Mouse (Mus musculus) limb, embryonic 13.5 days (tissue): ENCODE measurements around the gene Noto. TPM values are rescaled to one million over a fixed set of nuclear protein-coding genes. Genes with fewer than 3 reads are reported as not detected.
A peak's percentile ranks its signal among the peaks of the same experiment; 100 is the strongest.

Experiments used
- ATAC-seq: fragments of 200-750 bp; cut with Nextera tagmentation; 2 replicates; pipeline ENCODE4 v1.8.0; 2017; ENCODE audit warnings: low read depth, moderate number of reproducible peaks, moderate TSS enrichment; ENCODE audit not compliant: low FRiP score
- H3K27ac ChIP-seq: fragments of 300-500 bp; sonication (generic); 2 replicates; pipeline ENCODE4 v1.5.1; 2015; ENCODE audit warnings: inconsistent platforms, mild to moderate bottlenecking, moderate library complexity
- H3K27me3 ChIP-seq: fragments of 300-500 bp; sonication (generic); 2 replicates; pipeline ENCODE4 v1.6.1; 2015; ENCODE audit warnings: mild to moderate bottlenecking, inconsistent platforms
- H3K36me3 ChIP-seq: fragments of 300-500 bp; sonication (generic); 2 replicates; pipeline ENCODE4 v1.6.1; 2015; ENCODE audit warnings: inconsistent platforms, mild to moderate bottlenecking, moderate library complexity
- H3K4me1 ChIP-seq: fragments of 300-500 bp; sonication (generic); 2 replicates; pipeline ENCODE4 v1.6.1; 2015; ENCODE audit warnings: inconsistent platforms
- H3K4me2 ChIP-seq: fragments of 300-500 bp; sonication (generic); replicated peaks from 2 replicates; pipeline ENCODE4 v1.6.1; 2015; ENCODE audit warnings: inconsistent platforms, mild to moderate bottlenecking, moderate library complexity
- H3K4me3 ChIP-seq: fragments of 300-500 bp; sonication (generic); 2 replicates; pipeline ENCODE4 v1.5.1; 2015; ENCODE audit warnings: moderate library complexity, mild to moderate bottlenecking, inconsistent platforms
- H3K9ac ChIP-seq: fragments of 300-500 bp; sonication (generic); 2 replicates; pipeline ENCODE4 v1.6.1; 2015; ENCODE audit warnings: mild to moderate bottlenecking, inconsistent platforms
- H3K9me3 ChIP-seq: fragments of 300-500 bp; sonication (generic); 2 replicates; pipeline ENCODE4 v1.6.1; 2016; ENCODE audit warnings: inconsistent platforms
- WGBS: fragments of 180-500 bp; shearing (Covaris S2); methylation state at CpG from one replicate; pipeline ENCODE4 v1.1.7; 2015; 5-methylcytosine and 5-hydroxymethylcytosine counted together
- polyA plus RNA-seq: library from polyadenylated mRNA; unstranded; fragments of >200 nt; fragmentation: Nextera tagmentation; extraction: Ambion mirVana; gene quantifications from 2 replicates; pipeline ENCODE4 v1.2.1, GENCODE M21; 2015

The Noto gene
- polyA plus RNA-seq, 1 experiment from 2014 or later, result not detected

DNA sequence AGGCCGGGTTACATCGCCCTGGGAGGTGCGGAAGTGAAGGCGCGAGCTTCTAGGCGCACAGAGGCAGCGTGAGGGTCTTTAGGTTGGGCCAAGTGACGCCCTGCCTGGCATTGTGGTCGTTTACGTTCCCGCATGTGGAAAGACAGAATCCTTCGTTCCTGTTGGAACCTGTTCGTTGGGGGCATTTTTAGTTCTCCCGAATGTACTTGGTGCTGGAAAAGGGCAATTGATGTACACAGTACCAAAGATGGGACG, 28.7 kb downstream of the Noto start:
- 0% methylated on average over 15 of the region's 15 CpGs for WGBS
- no peaks in the 10 kb centered on the region for H3K9me3 ChIP-seq
- ATAC-seq, result no peak

GRCm38 (mm10) chr6:85452816-85453215, 29.1 kb downstream of the Noto start:
- Histone ChIP-seq H3K9ac (peak overlapping the region; percentile 96), H3K9me3 (no peaks in the 10 kb centered on the region), H3K27ac (peak overlapping the region; percentile 97; the same call in 1 of the 2 replicates), H3K4me1 (peaks cover 50% of the 10 kb centered on the region), H3K27me3 (no peaks in the 10 kb centered on the region), H3K36me3 (peaks cover 4% of the 10 kb centered on the region), H3K4me3 (peak overlapping the region; percentile 80), H3K4me2 (peak overlapping the region; percentile 94)
- 10% methylated on average over 7 of the region's 7 CpGs for WGBS
- ATAC-seq, result no peak

More for the DNA sequence above, 28.7 kb downstream of the Noto start:
- Histone ChIP-seq H3K27ac (peak overlapping the region; percentile 97), H3K9ac (peak overlapping the region; percentile 96), H3K27me3 (no peaks in the 10 kb centered on the region), H3K4me1 (peaks cover 48% of the 10 kb centered on the region), H3K36me3 (peaks cover under 1% of the 10 kb centered on the region), H3K4me2 (peak overlapping the region; percentile 94), H3K4me3 (peak overlapping the region; percentile 80)

DNA sequence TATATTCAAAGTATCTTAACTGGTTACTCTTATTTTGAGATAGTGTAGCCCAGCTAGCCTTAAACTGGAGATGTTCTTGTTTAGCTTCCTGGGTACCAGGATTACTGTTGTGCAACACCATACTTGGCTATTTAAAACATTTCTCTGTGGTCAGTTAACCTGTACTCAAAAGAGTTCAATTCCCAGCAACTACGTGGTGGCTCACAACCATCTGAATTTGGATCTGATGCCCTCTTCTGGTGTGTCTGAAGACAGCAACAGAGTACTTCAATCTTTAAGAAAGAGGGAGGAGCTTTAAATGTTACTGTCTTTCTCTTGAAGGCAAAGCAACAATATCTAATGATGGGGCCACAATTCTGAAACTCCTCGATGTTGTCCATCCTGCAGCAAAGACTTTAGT, 35.9 kb downstream of the Noto start:
- Histone ChIP-seq H3K36me3 (peaks cover 70% of the 10 kb centered on the region), H3K27me3 (no peaks in the 10 kb centered on the region), H3K4me1 (peaks cover 25% of the 10 kb centered on the region), H3K27ac (no peak overlapping the region), H3K9me3 (no peaks in the 10 kb centered on the region), H3K4me3 (no peak overlapping the region), H3K9ac (no peak overlapping the region), H3K4me2 (no peak overlapping the region)
- 87% methylated on average over 2 of the region's 2 CpGs for WGBS
- no peak for ATAC-seq

GRCm38 (mm10) chr6:85465381-85465780, 41.7 kb downstream of the Noto start:
- H3K27ac ChIP-seq, result no peak overlapping the region
- no peak overlapping the region for H3K4me3 ChIP-seq
- H3K4me2 ChIP-seq, result no peak overlapping the region
- no peak for ATAC-seq
- no peaks in the 10 kb centered on the region for H3K9me3 ChIP-seq
- peaks cover 92% of the 10 kb centered on the region for H3K36me3 ChIP-seq
- H3K9ac ChIP-seq, result no peak overlapping the region
- no peaks in the 10 kb centered on the region for H3K27me3 ChIP-seq
- H3K4me1 ChIP-seq, result no peaks in the 10 kb centered on the region

DNA sequence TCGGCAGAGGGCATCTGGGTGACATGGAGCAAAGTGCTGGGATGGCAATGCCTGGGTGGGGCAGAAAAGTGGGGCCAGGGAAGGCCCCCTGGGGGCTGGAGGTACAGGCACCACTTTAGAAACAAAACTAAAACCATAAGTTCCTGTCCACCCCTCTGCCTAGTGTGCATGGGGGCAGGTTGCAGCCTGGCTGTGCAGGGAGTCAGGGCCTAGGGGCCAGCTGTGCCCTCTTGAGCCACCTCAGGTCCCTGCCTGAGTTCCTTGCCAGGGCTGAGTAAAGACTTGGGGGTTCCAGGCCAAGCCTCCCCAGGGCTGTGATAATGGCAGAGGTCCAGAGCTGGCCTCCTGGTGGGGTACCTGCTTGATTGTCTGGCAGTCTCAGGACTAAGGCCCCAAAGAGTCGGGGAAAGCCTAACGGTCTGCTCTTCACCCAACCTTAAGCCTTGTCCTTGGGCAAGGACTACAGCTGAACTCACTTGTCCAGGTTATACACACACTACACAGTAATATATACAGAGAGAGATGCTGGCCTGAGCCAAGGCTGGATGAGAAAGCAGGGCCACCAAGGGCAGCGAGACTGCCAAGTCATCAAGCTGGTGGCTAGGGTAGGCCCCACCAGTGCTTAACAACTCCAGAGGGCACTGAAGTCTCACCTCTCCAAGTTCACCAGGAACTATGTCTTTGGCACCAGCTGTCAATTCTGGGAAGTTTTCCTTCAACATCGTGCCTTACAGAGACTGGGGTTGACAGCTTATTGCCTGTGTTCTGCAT, 46.2 kb downstream of the Noto start:
- H3K27ac ChIP-seq, result 0 out of 2 replicates have a peak overlapping the region, but pooled peaks have one; percentile 39
- WGBS, result 73% methylated on average over 5 of the region's 5 CpGs
- ATAC-seq, result 0 out of 2 replicates have a peak, but pooled peaks have one; percentile 29
- peaks cover 49% of the 10 kb centered on the region for H3K36me3 ChIP-seq
- no peak overlapping the region for H3K4me3 ChIP-seq
- no peaks in the 10 kb centered on the region for H3K9me3 ChIP-seq
- H3K9ac ChIP-seq, result no peak overlapping the region
- H3K4me1 ChIP-seq, result no peaks in the 10 kb centered on the region
- H3K4me2 ChIP-seq, result no peak overlapping the region
- H3K27me3 ChIP-seq, result 0 out of 2 replicates have a peak, but pooled peaks cover 3% of the 10 kb centered on the region

DNA sequence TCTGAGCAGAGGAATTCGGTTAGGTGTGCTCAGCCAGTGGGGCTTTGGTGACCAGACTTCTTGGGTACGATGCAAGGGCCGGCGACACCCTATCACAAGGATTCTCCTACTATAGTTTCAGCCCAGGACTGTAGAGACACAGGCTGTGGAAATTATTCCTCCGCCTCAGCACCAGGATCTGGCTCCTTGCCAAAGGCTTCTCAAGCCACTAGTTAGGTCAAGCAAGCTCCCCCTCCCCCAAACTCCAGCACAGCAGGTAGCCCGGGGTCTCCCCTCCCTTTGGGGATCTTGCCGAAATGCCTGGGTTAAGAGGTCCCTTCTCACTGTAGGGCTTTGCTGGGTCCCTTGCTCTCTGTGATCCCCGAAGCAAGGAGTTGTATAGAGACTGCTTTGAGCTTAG, 48.3 kb downstream of the Noto start:
- 61% methylated on average over 8 of the region's 8 CpGs for WGBS
- no peak for ATAC-seq
- no peak overlapping the region for H3K27ac ChIP-seq

DNA sequence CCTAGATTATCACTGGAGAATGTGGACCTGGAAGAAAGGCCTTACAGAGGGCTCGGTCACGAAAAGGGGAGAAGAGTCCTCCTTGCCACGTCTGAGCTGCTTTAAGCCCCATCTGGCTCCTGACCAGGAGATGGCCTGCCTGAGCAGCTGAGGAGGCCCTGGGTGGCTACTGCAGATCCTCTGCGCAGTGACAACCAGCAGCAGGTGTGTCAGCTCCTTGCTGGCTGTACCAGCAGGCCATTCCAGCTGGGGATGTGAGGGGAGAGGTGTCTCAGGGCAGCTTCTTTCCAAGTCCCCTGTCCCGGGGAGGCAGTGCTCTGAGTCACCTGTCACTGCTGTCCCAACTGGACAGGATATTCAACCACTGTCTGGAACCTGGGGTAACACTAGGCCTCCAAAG, 48.9 kb downstream of the Noto start:
- H3K4me2 ChIP-seq, result no peak overlapping the region
- peaks cover 22% of the 10 kb centered on the region for H3K36me3 ChIP-seq
- H3K9ac ChIP-seq, result no peak overlapping the region
- WGBS, result 57% methylated on average over 5 of the region's 5 CpGs
- ATAC-seq, result no peak
- H3K9me3 ChIP-seq, result no peaks in the 10 kb centered on the region
- H3K27ac ChIP-seq, result no peak overlapping the region
- H3K27me3 ChIP-seq, result peaks cover 4% of the 10 kb centered on the region; the same call in 1 of the 2 replicates
- no peak overlapping the region for H3K4me3 ChIP-seq
- peaks cover 2% of the 10 kb centered on the region; the same call in 1 of the 2 replicates for H3K4me1 ChIP-seq

More for the DNA sequence above, 48.3 kb downstream of the Noto start:
- Histone ChIP-seq H3K27me3 (0 out of 2 replicates have a peak, but pooled peaks cover 3% of the 10 kb centered on the region), H3K4me2 (no peak overlapping the region), H3K4me3 (no peak overlapping the region), H3K4me1 (no peaks in the 10 kb centered on the region), H3K36me3 (peaks cover 28% of the 10 kb centered on the region), H3K9ac (peak overlapping the region; percentile 31), H3K9me3 (no peaks in the 10 kb centered on the region)

DNA sequence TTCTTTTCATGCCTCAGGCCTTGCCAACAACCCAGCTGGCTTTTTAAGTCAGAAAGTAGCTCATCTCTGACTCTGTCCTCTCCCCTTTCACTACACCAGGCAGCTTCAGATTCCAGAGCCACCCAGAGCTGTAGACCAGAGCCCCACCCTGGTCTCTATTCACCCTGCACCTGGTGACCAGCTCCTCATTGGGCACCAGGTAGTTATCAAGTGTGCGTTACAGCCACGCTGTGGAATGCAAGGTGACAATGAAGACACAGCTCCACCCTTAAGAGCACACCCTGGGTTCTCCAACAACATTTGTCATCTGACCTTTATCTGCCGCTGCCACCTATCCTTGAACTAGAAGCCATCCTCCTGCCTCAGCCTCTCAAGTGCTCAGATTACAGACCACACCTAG, 51.9 kb downstream of the Noto start:
- peaks cover 33% of the 10 kb centered on the region for H3K27me3 ChIP-seq
- H3K9me3 ChIP-seq, result no peaks in the 10 kb centered on the region
- no peak for ATAC-seq
- no peak overlapping the region for H3K4me2 ChIP-seq
- no peaks in the 10 kb centered on the region for H3K36me3 ChIP-seq
- no peak overlapping the region for H3K4me3 ChIP-seq
- no peak overlapping the region for H3K27ac ChIP-seq
- no peak overlapping the region for H3K9ac ChIP-seq
- WGBS, result 87% methylated on average over 3 of the region's 3 CpGs
- H3K4me1 ChIP-seq, result peaks cover 8% of the 10 kb centered on the region; the same call in 1 of the 2 replicates

DNA sequence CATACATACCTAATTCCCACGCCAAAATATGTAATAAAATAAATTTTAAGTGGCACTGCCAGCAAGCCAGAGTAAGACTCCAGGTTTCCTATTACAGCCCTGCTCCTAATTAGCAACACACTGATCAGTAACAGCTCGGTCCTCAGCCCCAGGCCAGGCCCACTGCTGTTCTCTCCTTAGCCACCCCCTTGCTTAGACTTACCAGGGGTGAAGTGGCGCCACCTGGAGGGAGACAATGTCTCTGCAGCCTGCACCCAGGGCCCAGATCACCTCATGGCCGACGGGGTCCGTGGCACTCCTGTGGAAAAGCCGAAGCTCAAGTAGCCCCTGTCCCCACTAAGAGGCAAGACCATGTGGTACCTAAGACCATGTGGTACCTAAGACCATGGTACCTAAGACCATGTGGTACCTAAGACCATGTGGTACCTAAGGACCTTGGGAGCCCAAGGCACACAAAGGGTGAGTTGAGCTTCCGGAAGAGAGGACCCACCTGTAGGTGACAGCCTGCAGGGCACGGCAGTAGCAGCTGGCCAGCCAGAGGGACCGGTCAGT, 53.8 kb downstream of the Noto start:
- Histone ChIP-seq H3K4me3 (no peak overlapping the region), H3K9ac (no peak overlapping the region), H3K36me3 (no peaks in the 10 kb centered on the region), H3K27ac (no peak overlapping the region), H3K27me3 (peaks cover 49% of the 10 kb centered on the region), H3K4me2 (no peak overlapping the region), H3K4me1 (peaks cover 8% of the 10 kb centered on the region; the same call in 1 of the 2 replicates), H3K9me3 (no peaks in the 10 kb centered on the region)
- peak; percentile 43; the same call in 1 of the 2 replicates for ATAC-seq
- 28% methylated on average over 10 of the region's 10 CpGs for WGBS

DNA sequence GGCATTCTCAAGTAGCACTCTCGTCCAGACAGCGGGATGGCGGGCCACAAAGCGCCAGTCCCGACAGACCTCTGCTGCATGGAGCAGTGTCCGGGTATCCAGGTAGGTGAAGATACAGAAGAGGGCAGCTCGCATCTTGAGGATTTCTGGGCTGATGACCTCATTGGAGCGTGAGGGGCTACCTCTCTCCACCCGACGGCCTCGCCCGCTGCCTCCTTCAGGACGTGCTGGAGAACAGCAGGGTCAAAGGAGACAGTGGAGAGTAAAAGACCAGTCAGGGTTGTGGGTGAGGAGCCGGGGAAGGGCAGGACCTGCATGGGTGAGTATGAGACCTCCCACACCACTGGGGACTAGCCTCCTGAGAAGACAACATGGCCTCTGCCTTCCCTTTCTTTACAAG, 54.7 kb downstream of the Noto start:
- no peak for ATAC-seq
- WGBS, result 47% methylated on average over 14 of the region's 14 CpGs
- Histone ChIP-seq H3K4me3 (no peak overlapping the region), H3K9me3 (no peaks in the 10 kb centered on the region), H3K27me3 (peaks cover 58% of the 10 kb centered on the region), H3K36me3 (no peaks in the 10 kb centered on the region), H3K9ac (no peak overlapping the region), H3K4me2 (no peak overlapping the region), H3K27ac (no peak overlapping the region), H3K4me1 (peaks cover 8% of the 10 kb centered on the region; the same call in 1 of the 2 replicates)
